Mouse (Mus musculus) bone marrow, adult 2 months (tissue): ENCODE measurements at regions not wholly inside any gene's neighbourhood (a gene's known extent, or its start where the extent isn't known, plus 50 kb on each side); places are given as distances from the start of the nearest gene placed in this dataset.

Experiments used
- CTCF ChIP-seq: fragments of 200-500 bp; IDR thresholded peaks from 2 replicates; pipeline ENCODE4 v1.5.1; 2011; ENCODE audit warnings: low read length, control low read depth; ENCODE audit not compliant: control insufficient read depth, insufficient read depth
- POLR2A ChIP-seq: fragments of 200-500 bp; IDR thresholded peaks from 2 replicates; pipeline ENCODE4 v1.6.1; 2011; ENCODE audit warnings: low read depth, mild to moderate bottlenecking, control low read depth, low read length, borderline replicate concordance; ENCODE audit not compliant: control insufficient read depth

- TF ChIP-seq CTCF = peak; percentile 25; the same call in 1 of the 2 replicates
- TF ChIP-seq POLR2A = no peak
Measured at GRCm38 (mm10) chr10:37260791-37261488, 122.2 kb upstream of the Marcks start.
